Mouse (Mus musculus) forebrain, embryonic 15.5 days (tissue): ENCODE data around the gene Nr3c2. TPM values are rescaled to one million over a fixed set of nuclear protein-coding genes. Genes with fewer than 3 reads are reported as not detected.

ENCODE experiments used
- ATAC-seq: fragments of 200-750 bp; cut with Nextera tagmentation; replicated peaks from 2 replicates; pipeline ENCODE4 v1.8.0; 2017; ENCODE audit warnings: mild to moderate bottlenecking, moderate TSS enrichment, moderate library complexity
- H3K27ac ChIP-seq: fragments of 300-500 bp; sonication (generic); replicated peaks from 2 replicates; pipeline ENCODE4 v1.5.1; 2015; ENCODE audit warnings: mild to moderate bottlenecking, inconsistent platforms
- H3K27me3 ChIP-seq: fragments of 300-500 bp; sonication (generic); 2 replicates; pipeline ENCODE4 v1.6.1; 2015; ENCODE audit warnings: inconsistent platforms
- H3K36me3 ChIP-seq: fragments of 300-500 bp; sonication (generic); 2 replicates; pipeline ENCODE4 v1.6.1; 2015; ENCODE audit warnings: mild to moderate bottlenecking, inconsistent platforms
- H3K4me1 ChIP-seq: fragments of 300-500 bp; sonication (generic); 2 replicates; pipeline ENCODE4 v1.6.1; 2015; ENCODE audit warnings: inconsistent platforms
- H3K4me2 ChIP-seq: fragments of 300-500 bp; sonication (generic); replicated peaks from 2 replicates; pipeline ENCODE4 v1.6.1; 2015; ENCODE audit warnings: mild to moderate bottlenecking, inconsistent platforms
- H3K4me3 ChIP-seq: fragments of 300-500 bp; sonication (generic); 2 replicates; pipeline ENCODE4 v1.5.1; 2015; ENCODE audit warnings: mild to moderate bottlenecking, inconsistent platforms
- H3K9ac ChIP-seq: fragments of 300-500 bp; sonication (generic); replicated peaks from 2 replicates; pipeline ENCODE4 v1.6.1; 2015; ENCODE audit warnings: mild to moderate bottlenecking, inconsistent platforms
- H3K9me3 ChIP-seq: fragments of 300-500 bp; sonication (generic); 2 replicates; pipeline ENCODE4 v1.6.1; 2016; ENCODE audit warnings: inconsistent platforms
- WGBS: fragments of 180-500 bp; shearing (Covaris S2); methylation state at CpG from one replicate; pipeline ENCODE4 v1.1.7; 2015; ENCODE audit warnings: mixed read lengths; 5-methylcytosine and 5-hydroxymethylcytosine counted together
- polyA plus RNA-seq: library from polyadenylated mRNA; unstranded; fragments of >200 nt; fragmentation: Nextera tagmentation; extraction: Ambion mirVana; gene quantifications from 2 replicates; pipeline ENCODE4 v1.2.1, GENCODE M21; 2015

Gene Nr3c2
- polyA plus RNA-seq, 1 experiment from 2014 or later = 2.4 TPM

GRCm38 (mm10) chr8:77041214-77041613, 142.0 kb downstream of the Nr3c2 start:
- Histone ChIP-seq H3K27me3 (no peaks in the 10 kb centered on the region), H3K9me3 (no peaks in the 10 kb centered on the region), H3K27ac (no peak overlapping the region), H3K4me2 (no peak overlapping the region), H3K36me3 (no peaks in the 10 kb centered on the region), H3K4me1 (no peaks in the 10 kb centered on the region), H3K4me3 (no peak overlapping the region), H3K9ac (no peak overlapping the region)
- 89% methylated on average over 5 of the region's 5 CpGs for WGBS
- no peak for ATAC-seq

- no peak for ATAC-seq
- H3K9me3 ChIP-seq = no peaks in the 10 kb centered on the region
- no peaks in the 10 kb centered on the region for H3K36me3 ChIP-seq
- no peak overlapping the region for H3K4me3 ChIP-seq
- H3K9ac ChIP-seq = no peak overlapping the region
- H3K4me2 ChIP-seq = no peak overlapping the region
- WGBS = 93% methylated on average over 12 of the region's 12 CpGs
- no peaks in the 10 kb centered on the region for H3K4me1 ChIP-seq
- no peak overlapping the region for H3K27ac ChIP-seq
- no peaks in the 10 kb centered on the region for H3K27me3 ChIP-seq
Measured at GRCm38 (mm10) chr8:77044849-77045248, 145.6 kb downstream of the Nr3c2 start.

- no peak overlapping the region for H3K4me2 ChIP-seq
- no peaks in the 10 kb centered on the region for H3K36me3 ChIP-seq
- no peaks in the 10 kb centered on the region for H3K4me1 ChIP-seq
- WGBS = 92% methylated on average over 1 of the region's 1 CpGs
- no peak overlapping the region for H3K4me3 ChIP-seq
- no peak overlapping the region for H3K27ac ChIP-seq
- no peak overlapping the region for H3K9ac ChIP-seq
- H3K9me3 ChIP-seq = no peaks in the 10 kb centered on the region
- H3K27me3 ChIP-seq = no peaks in the 10 kb centered on the region
- no peak for ATAC-seq
Measured at GRCm38 (mm10) chr8:77045711-77046110, 146.5 kb downstream of the Nr3c2 start.

GRCm38 (mm10) chr8:77046217-77046616, 147.0 kb downstream of the Nr3c2 start:
- H3K9ac ChIP-seq = no peak overlapping the region
- no peak overlapping the region for H3K4me2 ChIP-seq
- WGBS = 96% methylated on average over 5 of the region's 5 CpGs
- H3K4me1 ChIP-seq = no peaks in the 10 kb centered on the region
- no peaks in the 10 kb centered on the region for H3K9me3 ChIP-seq
- H3K27me3 ChIP-seq = no peaks in the 10 kb centered on the region
- H3K36me3 ChIP-seq = no peaks in the 10 kb centered on the region
- no peak overlapping the region for H3K4me3 ChIP-seq
- no peak for ATAC-seq
- H3K27ac ChIP-seq = no peak overlapping the region

GRCm38 (mm10) chr8:77046731-77047130, 147.5 kb downstream of the Nr3c2 start:
- no peak for ATAC-seq
- Histone ChIP-seq H3K27ac (no peak overlapping the region), H3K4me1 (no peaks in the 10 kb centered on the region; the same call in 1 of the 2 replicates), H3K27me3 (no peaks in the 10 kb centered on the region), H3K9me3 (no peaks in the 10 kb centered on the region), H3K36me3 (no peaks in the 10 kb centered on the region), H3K4me2 (no peak overlapping the region), H3K9ac (no peak overlapping the region), H3K4me3 (no peak overlapping the region)
- 76% methylated on average over 3 of the region's 3 CpGs for WGBS

GRCm38 (mm10) chr8:77051399-77052275, 152.4 kb downstream of the Nr3c2 start:
- Histone ChIP-seq H3K4me1 (peaks cover 3% of the 10 kb centered on the region), H3K9ac (no peak overlapping the region), H3K27ac (no peak overlapping the region), H3K36me3 (no peaks in the 10 kb centered on the region), H3K4me2 (no peak overlapping the region; the same call in 1 of the 2 replicates), H3K27me3 (no peaks in the 10 kb centered on the region), H3K4me3 (no peak overlapping the region), H3K9me3 (no peaks in the 10 kb centered on the region)
- 43% methylated on average over 10 of the region's 10 CpGs for WGBS
- peak; percentile 84 for ATAC-seq

GRCm38 (mm10) chr8:77055492-77056021, 156.3 kb downstream of the Nr3c2 start:
- no peak overlapping the region for H3K4me2 ChIP-seq
- no peak overlapping the region for H3K27ac ChIP-seq
- H3K9ac ChIP-seq = no peak overlapping the region
- H3K9me3 ChIP-seq = no peaks in the 10 kb centered on the region
- no peak overlapping the region for H3K4me3 ChIP-seq
- no peak for ATAC-seq
- peaks cover 3% of the 10 kb centered on the region for H3K4me1 ChIP-seq
- H3K36me3 ChIP-seq = no peaks in the 10 kb centered on the region
- WGBS = 97% methylated on average over 3 of the region's 3 CpGs
- H3K27me3 ChIP-seq = no peaks in the 10 kb centered on the region

- ATAC-seq = no peak
- Histone ChIP-seq H3K27me3 (no peaks in the 10 kb centered on the region), H3K4me1 (peaks cover 3% of the 10 kb centered on the region), H3K27ac (no peak overlapping the region), H3K4me3 (no peak overlapping the region), H3K9ac (no peak overlapping the region), H3K4me2 (no peak overlapping the region), H3K9me3 (no peaks in the 10 kb centered on the region), H3K36me3 (no peaks in the 10 kb centered on the region)
- WGBS = 96% methylated on average over 6 of the region's 6 CpGs
Measured at GRCm38 (mm10) chr8:77056853-77057252, 157.6 kb downstream of the Nr3c2 start.

- H3K9me3 ChIP-seq = no peaks in the 10 kb centered on the region
- no peak for ATAC-seq
- peaks cover 4% of the 10 kb centered on the region; the same call in 1 of the 2 replicates for H3K4me1 ChIP-seq
- no peak overlapping the region for H3K4me3 ChIP-seq
- H3K9ac ChIP-seq = no peak overlapping the region
- no peak overlapping the region for H3K27ac ChIP-seq
- H3K4me2 ChIP-seq = no peak overlapping the region
- H3K36me3 ChIP-seq = no peaks in the 10 kb centered on the region
- WGBS = 91% methylated on average over 4 of the region's 4 CpGs
- no peaks in the 10 kb centered on the region for H3K27me3 ChIP-seq
Measured at GRCm38 (mm10) chr8:77082687-77083086, 183.4 kb downstream of the Nr3c2 start.

GRCm38 (mm10) chr8:77086036-77086435, 186.8 kb downstream of the Nr3c2 start:
- WGBS = 58% methylated on average over 8 of the region's 8 CpGs
- H3K9me3 ChIP-seq = no peaks in the 10 kb centered on the region
- H3K4me1 ChIP-seq = peaks cover 4% of the 10 kb centered on the region; the same call in 1 of the 2 replicates
- no peak overlapping the region for H3K9ac ChIP-seq
- H3K4me3 ChIP-seq = no peak overlapping the region
- no peaks in the 10 kb centered on the region for H3K36me3 ChIP-seq
- H3K27ac ChIP-seq = no peak overlapping the region
- no peak for ATAC-seq
- no peak overlapping the region for H3K4me2 ChIP-seq
- no peaks in the 10 kb centered on the region for H3K27me3 ChIP-seq

- H3K4me3 ChIP-seq = no peak overlapping the region
- no peaks in the 10 kb centered on the region for H3K36me3 ChIP-seq
- H3K4me2 ChIP-seq = no peak overlapping the region
- H3K4me1 ChIP-seq = no peaks in the 10 kb centered on the region
- no peaks in the 10 kb centered on the region for H3K27me3 ChIP-seq
- no peaks in the 10 kb centered on the region for H3K9me3 ChIP-seq
- no peak overlapping the region for H3K27ac ChIP-seq
- ATAC-seq = no peak
- H3K9ac ChIP-seq = no peak overlapping the region
- 55% methylated on average over 4 of the region's 4 CpGs for WGBS
Measured at GRCm38 (mm10) chr8:77096721-77097120, 197.5 kb downstream of the Nr3c2 start.

GRCm38 (mm10) chr8:77098101-77098500, 198.9 kb downstream of the Nr3c2 start:
- 86% methylated on average over 10 of the region's 10 CpGs for WGBS
- no peaks in the 10 kb centered on the region for H3K4me1 ChIP-seq
- no peak for ATAC-seq

More at GRCm38 (mm10) chr8:77098101-77098500, 198.9 kb downstream of the Nr3c2 start:
- Histone ChIP-seq H3K27ac (no peak overlapping the region), H3K27me3 (no peaks in the 10 kb centered on the region), H3K9ac (no peak overlapping the region), H3K36me3 (no peaks in the 10 kb centered on the region), H3K4me3 (no peak overlapping the region), H3K9me3 (no peaks in the 10 kb centered on the region), H3K4me2 (no peak overlapping the region)
